Mouse (Mus musculus): ENCODE results near the gene Atp2c2. TPM values are rescaled to one million over a fixed set of nuclear protein-coding genes. Genes with fewer than 3 reads are reported as not detected.
A peak's percentile ranks its signal among the peaks of the same experiment; 100 is the strongest.

Atp2c2 gene
- polyA plus RNA-seq, 1 experiment from 2014 or later: 3.2 TPM

DNA sequence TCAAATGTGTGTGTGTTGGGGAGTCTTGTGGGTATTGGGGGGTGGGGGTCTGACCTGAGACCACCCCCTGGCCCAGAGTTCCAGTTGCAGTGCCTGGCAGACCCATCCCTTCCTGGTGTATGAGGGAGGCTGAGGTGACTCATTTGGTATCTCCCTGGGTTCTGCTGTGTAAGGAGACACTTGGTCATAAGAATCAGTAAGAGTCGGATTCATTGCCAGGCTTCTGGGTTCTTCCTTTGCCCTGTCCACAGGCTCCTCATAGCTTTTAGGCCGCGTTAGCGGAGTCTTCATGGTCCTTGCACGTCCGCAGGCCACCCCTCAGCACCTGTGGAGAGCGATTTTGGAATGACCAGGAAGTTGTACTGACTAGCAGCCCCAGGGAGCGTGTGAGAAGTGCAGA, 8.7 kb downstream of the Atp2c2 start:
- H3K27ac ChIP-seq: no peak overlapping the region

DNA sequence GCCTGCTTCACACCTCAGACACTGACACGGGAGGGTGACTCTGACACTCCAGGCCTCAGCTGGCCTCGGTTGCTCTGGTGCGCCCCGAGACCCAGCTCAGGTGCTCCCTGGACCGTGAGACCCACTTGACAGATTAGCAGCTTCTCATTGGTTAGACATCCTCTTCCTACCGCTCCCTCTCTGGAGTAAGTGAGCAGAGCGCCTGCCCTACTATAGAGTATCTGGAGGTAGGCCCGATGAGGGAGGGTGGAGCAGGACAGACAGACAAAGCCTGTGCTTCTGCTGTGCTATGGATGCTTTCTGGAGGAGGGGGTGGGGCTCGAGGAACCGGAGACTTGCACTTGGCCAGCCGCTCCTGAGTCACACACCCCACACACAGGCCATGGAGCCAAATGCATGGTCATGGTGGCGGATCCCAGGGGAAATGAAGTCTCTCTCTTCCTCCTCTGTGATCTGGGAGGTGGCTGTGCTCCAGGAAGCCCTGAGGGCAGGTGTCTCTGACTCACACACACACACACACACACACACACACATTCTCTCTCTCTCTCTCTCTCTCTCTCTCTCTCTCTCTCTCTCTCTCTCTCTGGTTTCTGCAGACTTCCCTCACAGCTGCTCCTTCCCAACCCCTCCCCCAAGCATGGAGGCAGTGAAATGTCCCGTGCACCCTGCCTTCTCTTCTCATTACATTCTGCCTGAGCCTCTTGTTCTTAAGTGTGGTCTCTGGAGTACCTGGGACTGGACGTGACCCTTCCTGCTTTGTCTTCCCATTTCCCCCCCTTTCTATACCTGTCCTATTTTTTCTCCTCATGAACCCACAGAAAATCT, 9.3 kb downstream of the Atp2c2 start:
- H3K27me3 ChIP-seq: no peaks in the 10 kb centered on the region
- no peaks in the 10 kb centered on the region for H3K9me3 ChIP-seq
- no peak overlapping the region for H3K4me3 ChIP-seq
- H3K4me1 ChIP-seq: peaks cover 17% of the 10 kb centered on the region
- no peak overlapping the region for H3K9ac ChIP-seq
- no peak for ATAC-seq (ENCODE audit: borderline replicate concordance, extremely low read depth, low FRiP score, low TSS enrichment)
- no peak overlapping the region for H3K4me2 ChIP-seq
- no peak overlapping the region for H3K27ac ChIP-seq
- WGBS: 44% methylated on average over 14 of the region's 14 CpGs
- no peaks in the 10 kb centered on the region for H3K36me3 ChIP-seq

More for the DNA sequence above, 8.7 kb downstream of the Atp2c2 start:
- 84% methylated on average over 8 of the region's 8 CpGs for WGBS
- no peak overlapping the region for H3K4me2 ChIP-seq
- no peaks in the 10 kb centered on the region for H3K27me3 ChIP-seq
- no peak overlapping the region for H3K9ac ChIP-seq
- H3K4me1 ChIP-seq: peaks cover 13% of the 10 kb centered on the region
- ATAC-seq (ENCODE audit: borderline replicate concordance, extremely low read depth, low FRiP score, low TSS enrichment): no peak
- H3K36me3 ChIP-seq: no peaks in the 10 kb centered on the region
- no peaks in the 10 kb centered on the region for H3K9me3 ChIP-seq
- H3K4me3 ChIP-seq: no peak overlapping the region

DNA sequence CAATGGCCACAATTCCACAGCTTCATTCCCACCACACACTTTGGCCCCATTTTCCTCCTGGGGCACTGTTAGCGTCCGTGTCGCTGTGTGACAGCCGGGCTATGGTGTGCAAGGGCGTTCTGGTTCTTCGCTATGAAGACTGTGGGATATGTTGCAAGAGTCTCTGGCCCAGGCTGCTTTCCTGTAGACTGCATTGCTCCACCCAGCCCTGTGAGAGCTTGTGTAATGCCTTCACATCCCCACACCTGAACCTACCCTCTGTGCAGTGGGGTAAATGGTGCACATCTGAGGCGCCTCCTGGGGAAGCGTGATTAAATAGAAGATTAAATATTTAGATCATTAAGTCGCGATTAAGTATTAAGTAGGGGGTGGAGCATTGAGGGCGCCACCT, 9.9 kb downstream of the Atp2c2 start:
- Histone ChIP-seq H3K27me3 (no peaks in the 10 kb centered on the region), H3K9ac (no peak overlapping the region), H3K9me3 (no peaks in the 10 kb centered on the region), H3K4me2 (no peak overlapping the region), H3K27ac (no peak overlapping the region), H3K4me1 (peaks cover 23% of the 10 kb centered on the region), H3K36me3 (no peaks in the 10 kb centered on the region), H3K4me3 (no peak overlapping the region)
- WGBS: 65% methylated on average over 11 of the region's 11 CpGs
- no peak for ATAC-seq (ENCODE audit: borderline replicate concordance, extremely low read depth, low FRiP score, low TSS enrichment)

DNA sequence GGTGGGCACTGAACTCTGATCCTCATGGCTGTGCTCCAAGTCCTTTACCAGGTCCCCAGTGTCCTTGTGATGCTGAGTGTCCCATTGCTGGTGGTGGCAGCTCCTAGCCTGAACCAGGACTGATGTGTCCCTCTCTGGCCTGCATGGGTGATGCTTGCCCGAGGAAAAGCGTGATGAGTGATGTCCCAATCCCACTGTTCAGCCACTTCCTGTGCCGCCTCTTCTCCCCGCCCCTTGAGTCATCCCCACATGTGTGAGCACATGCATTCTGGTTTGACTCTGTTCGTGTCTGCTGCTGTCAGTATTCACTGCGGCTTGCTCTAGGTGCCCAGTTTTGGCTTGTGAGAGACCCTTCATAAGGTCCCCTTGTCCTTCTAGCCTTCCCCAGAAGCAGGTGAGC, 12.4 kb downstream of the Atp2c2 start:
- no peaks in the 10 kb centered on the region for H3K36me3 ChIP-seq
- no peak for ATAC-seq (ENCODE audit: borderline replicate concordance, extremely low read depth, low FRiP score, low TSS enrichment)
- no peak overlapping the region for H3K4me3 ChIP-seq
- H3K27ac ChIP-seq: no peak overlapping the region
- H3K9me3 ChIP-seq: no peaks in the 10 kb centered on the region
- H3K4me2 ChIP-seq: no peak overlapping the region
- H3K4me1 ChIP-seq: peaks cover 37% of the 10 kb centered on the region
- H3K27me3 ChIP-seq: no peaks in the 10 kb centered on the region
- 51% methylated on average over 6 of the region's 6 CpGs for WGBS
- no peak overlapping the region for H3K9ac ChIP-seq

- Histone ChIP-seq H3K36me3 (no peaks in the 10 kb centered on the region), H3K4me1 (peaks cover 37% of the 10 kb centered on the region), H3K27me3 (no peaks in the 10 kb centered on the region), H3K4me2 (no peak overlapping the region), H3K27ac (no peak overlapping the region), H3K4me3 (no peak overlapping the region), H3K9me3 (no peaks in the 10 kb centered on the region), H3K9ac (no peak overlapping the region; the same call in 1 of the 2 replicates)
- no peak for ATAC-seq (ENCODE audit: borderline replicate concordance, extremely low read depth, low FRiP score, low TSS enrichment)
- WGBS: 69% methylated on average over 5 of the region's 5 CpGs
Measured at GRCm38 (mm10) chr8:119713421-119713820, 13.6 kb downstream of the Atp2c2 start.

DNA sequence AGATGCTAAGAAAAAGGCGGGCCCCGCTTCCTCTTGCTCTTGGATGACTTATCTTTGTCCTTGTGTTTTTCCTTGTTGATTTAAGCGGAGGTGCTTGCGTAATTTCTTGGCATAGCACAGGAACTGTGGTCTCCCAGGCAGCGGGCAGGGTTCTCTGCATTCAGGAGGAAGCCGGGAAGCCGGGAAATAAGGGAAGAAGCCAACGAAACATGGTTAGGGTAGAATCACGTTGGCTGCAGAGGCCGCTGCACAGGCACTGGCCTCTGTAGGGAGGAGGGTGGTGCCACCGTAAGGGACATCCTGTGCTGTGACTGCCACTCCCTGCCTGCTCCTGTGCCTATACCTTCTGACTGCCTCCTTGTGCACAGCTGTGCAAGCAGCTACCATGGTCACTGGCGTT, 15.4 kb downstream of the Atp2c2 start:
- Histone ChIP-seq H3K9ac (no peak overlapping the region), H3K4me2 (peak overlapping the region; percentile 35), H3K4me3 (no peak overlapping the region), H3K9me3 (no peaks in the 10 kb centered on the region), H3K27me3 (no peaks in the 10 kb centered on the region), H3K36me3 (no peaks in the 10 kb centered on the region), H3K4me1 (peaks cover 28% of the 10 kb centered on the region), H3K27ac (peak overlapping the region; percentile 77)
- peak; percentile 60; the same call in 1 of the 2 replicates for ATAC-seq (ENCODE audit: borderline replicate concordance, extremely low read depth, low FRiP score, low TSS enrichment)
- 12% methylated on average over 12 of the region's 12 CpGs for WGBS

DNA sequence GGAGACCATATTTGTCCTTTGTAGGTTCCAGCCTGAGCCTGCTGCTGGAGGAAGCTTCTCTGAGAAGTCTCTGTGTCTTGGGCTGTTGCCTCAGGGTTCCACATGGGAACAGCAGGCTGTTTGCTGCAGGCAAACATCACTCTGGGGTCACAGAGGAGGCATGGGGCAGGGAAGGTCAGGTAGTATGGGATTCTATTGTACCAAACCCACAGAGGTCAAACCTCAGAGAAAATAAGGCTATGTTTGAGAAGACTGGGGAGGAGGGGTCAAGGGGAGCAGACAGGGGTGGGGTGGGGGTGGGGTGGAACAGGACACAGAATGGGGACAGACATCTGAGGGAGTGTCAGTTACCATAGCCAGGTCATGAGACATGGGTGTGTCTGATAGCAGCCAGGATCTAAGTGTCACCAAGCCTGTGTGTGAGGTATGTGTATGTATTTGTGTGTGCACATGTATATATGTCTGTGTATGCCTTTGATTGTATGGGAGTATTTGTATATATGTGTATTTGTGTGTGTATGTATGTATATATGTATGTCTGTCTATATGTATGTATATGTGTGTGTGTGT, 17.0 kb downstream of the Atp2c2 start:
- Histone ChIP-seq H3K9ac (no peak overlapping the region), H3K4me1 (peaks cover 28% of the 10 kb centered on the region), H3K36me3 (no peaks in the 10 kb centered on the region), H3K27ac (no peak overlapping the region), H3K4me2 (no peak overlapping the region), H3K27me3 (no peaks in the 10 kb centered on the region), H3K4me3 (no peak overlapping the region), H3K9me3 (no peaks in the 10 kb centered on the region)
- ATAC-seq (ENCODE audit: borderline replicate concordance, extremely low read depth, low FRiP score, low TSS enrichment): no peak

GRCm38 (mm10) chr8:119717765-119718164, 18.0 kb downstream of the Atp2c2 start:
- Histone ChIP-seq H3K27me3 (no peaks in the 10 kb centered on the region), H3K9ac (no peak overlapping the region), H3K27ac (no peak overlapping the region), H3K36me3 (no peaks in the 10 kb centered on the region), H3K4me3 (no peak overlapping the region), H3K4me2 (no peak overlapping the region), H3K4me1 (peaks cover 28% of the 10 kb centered on the region), H3K9me3 (no peaks in the 10 kb centered on the region)
- WGBS: 58% methylated on average over 9 of the region's 9 CpGs
- no peak for ATAC-seq (ENCODE audit: borderline replicate concordance, extremely low read depth, low FRiP score, low TSS enrichment)

- Histone ChIP-seq H3K9ac (no peak overlapping the region), H3K27ac (no peak overlapping the region), H3K4me3 (no peak overlapping the region), H3K36me3 (no peaks in the 10 kb centered on the region), H3K9me3 (no peaks in the 10 kb centered on the region), H3K4me2 (no peak overlapping the region), H3K4me1 (peaks cover 20% of the 10 kb centered on the region), H3K27me3 (no peaks in the 10 kb centered on the region)
- ATAC-seq (ENCODE audit: borderline replicate concordance, extremely low read depth, low FRiP score, low TSS enrichment): no peak
- WGBS: 57% methylated on average over 12 of the region's 12 CpGs
Measured at GRCm38 (mm10) chr8:119719011-119719501, 19.2 kb downstream of the Atp2c2 start.

GRCm38 (mm10) chr8:119722348-119722747, 22.5 kb downstream of the Atp2c2 start:
- 58% methylated on average over 6 of the region's 6 CpGs for WGBS
- Histone ChIP-seq H3K4me3 (no peak overlapping the region), H3K4me1 (no peaks in the 10 kb centered on the region), H3K9me3 (no peaks in the 10 kb centered on the region), H3K27ac (no peak overlapping the region), H3K4me2 (no peak overlapping the region), H3K36me3 (no peaks in the 10 kb centered on the region), H3K9ac (no peak overlapping the region), H3K27me3 (no peaks in the 10 kb centered on the region)
- ATAC-seq (ENCODE audit: borderline replicate concordance, extremely low read depth, low FRiP score, low TSS enrichment): no peak

GRCm38 (mm10) chr8:119723676-119724075, 23.9 kb downstream of the Atp2c2 start:
- Histone ChIP-seq H3K9ac (no peak overlapping the region), H3K9me3 (no peaks in the 10 kb centered on the region), H3K36me3 (no peaks in the 10 kb centered on the region), H3K4me3 (no peak overlapping the region), H3K27ac (no peak overlapping the region), H3K4me1 (no peaks in the 10 kb centered on the region), H3K4me2 (no peak overlapping the region), H3K27me3 (no peaks in the 10 kb centered on the region)
- no peak for ATAC-seq (ENCODE audit: borderline replicate concordance, extremely low read depth, low FRiP score, low TSS enrichment)
- 21% methylated on average over 4 of the region's 4 CpGs for WGBS

GRCm38 (mm10) chr8:119724596-119724995, 24.8 kb downstream of the Atp2c2 start:
- H3K27ac ChIP-seq: no peak overlapping the region
- no peaks in the 10 kb centered on the region for H3K4me1 ChIP-seq
- H3K27me3 ChIP-seq: no peaks in the 10 kb centered on the region
- H3K4me3 ChIP-seq: no peak overlapping the region
- no peaks in the 10 kb centered on the region for H3K36me3 ChIP-seq
- H3K4me2 ChIP-seq: no peak overlapping the region
- no peaks in the 10 kb centered on the region for H3K9me3 ChIP-seq
- H3K9ac ChIP-seq: no peak overlapping the region
- no peak for ATAC-seq (ENCODE audit: borderline replicate concordance, extremely low read depth, low FRiP score, low TSS enrichment)
- WGBS: 65% methylated on average over 6 of the region's 6 CpGs

All from lung, embryonic 15.5 days (tissue).